Mouse (Mus musculus) ovary, postnatal 10 days (tissue): ENCODE measurements around the gene Myadml2.

Experiments used
- DNase-seq: peaks from one replicate; pipeline ENCODE4 v3.0.0; 2022; ENCODE audit warnings: low spot score

Gene Myadml2

DNA sequence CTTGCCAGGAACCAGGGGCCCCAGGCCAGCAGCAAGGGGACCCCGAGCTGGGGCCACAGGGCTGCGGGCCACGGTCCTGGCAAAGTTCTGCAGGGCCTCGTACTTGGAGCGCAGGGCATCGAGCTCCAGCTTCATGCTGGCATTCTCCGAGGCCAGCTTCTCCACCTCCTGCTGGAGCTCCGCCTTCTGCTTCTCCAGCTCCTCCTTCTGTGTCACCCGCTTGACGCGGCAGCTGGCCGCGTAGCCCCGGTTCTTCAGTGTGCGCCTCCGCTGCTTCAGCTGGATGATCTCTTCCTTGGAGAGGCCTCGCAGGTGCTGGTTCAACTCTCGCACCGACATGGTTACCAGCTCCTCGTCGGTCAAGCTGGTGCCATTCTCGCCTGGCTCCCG is 18.6 kb downstream of the Myadml2 start:
- no peak for DNase-seq

GRCm38 (mm10) chr11:120628601-120629340 is 19.2 kb downstream of the Myadml2 start:
- DNase-seq = no peak

GRCm38 (mm10) chr11:120627468-120628300 is 20.3 kb downstream of the Myadml2 start:
- no peak for DNase-seq

DNA sequence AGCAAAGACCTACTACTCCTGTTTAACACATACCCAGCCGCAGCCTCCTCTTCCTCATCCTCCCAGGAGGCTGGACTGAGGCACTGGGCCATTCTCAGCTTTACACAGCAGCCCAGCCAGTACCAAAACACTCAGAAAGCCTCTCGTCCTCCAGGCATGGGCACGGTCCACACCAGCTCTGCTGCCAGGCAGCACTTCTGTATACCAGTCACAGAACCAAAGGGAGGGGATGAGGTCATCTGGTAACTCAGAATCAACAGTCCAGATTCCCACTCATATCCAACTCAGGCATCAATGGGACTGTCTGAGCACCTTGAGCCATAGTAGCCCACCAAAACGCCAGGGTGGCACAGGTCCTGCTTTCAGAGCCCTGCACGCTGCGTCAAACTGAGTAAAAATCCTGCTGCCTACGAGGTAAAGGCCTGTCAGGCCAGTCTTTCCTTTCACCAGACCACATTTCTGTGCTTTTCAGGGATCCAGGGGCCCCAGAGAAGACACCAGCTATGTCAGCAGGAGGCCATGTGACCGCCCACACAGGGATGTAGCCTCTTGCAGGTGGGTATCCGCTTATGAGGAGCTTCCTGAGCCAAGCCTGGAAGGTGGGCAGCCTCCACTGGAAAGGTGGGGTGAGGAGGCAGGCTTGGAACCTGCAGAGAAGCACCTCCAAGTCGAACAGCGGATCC is 21.0 kb downstream of the Myadml2 start:
- no peak for DNase-seq

- no peak for DNase-seq
Measured at GRCm38 (mm10) chr11:120625152-120625775, 22.7 kb downstream of the Myadml2 start, which contains the start of gene Sirt7. Gene Sirt7, minus strand, starts transcription at chr11:120625240.

DNA sequence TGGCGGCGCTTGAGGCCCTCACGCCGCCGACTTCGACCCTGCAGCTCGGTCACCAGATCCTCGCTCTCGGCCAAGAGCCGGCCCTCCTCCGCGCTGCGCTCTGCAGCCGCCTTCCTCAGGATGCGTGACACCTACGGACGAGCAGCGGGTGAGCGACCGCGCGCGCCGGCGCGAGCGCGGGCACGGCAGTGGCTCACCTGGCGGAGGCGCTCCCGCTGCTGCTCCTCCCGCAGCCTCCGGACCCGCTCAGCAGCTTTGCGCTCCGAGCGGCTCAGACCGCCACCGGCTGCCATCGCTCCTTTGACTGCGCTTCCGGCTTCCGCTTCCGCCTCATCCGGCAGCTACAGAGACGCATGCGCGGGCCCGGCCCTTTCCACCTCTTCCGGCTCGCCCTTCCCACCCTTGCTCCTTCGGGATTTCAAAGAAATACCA is 23.3 kb downstream of the Myadml2 start:
- DNase-seq = no peak

- DNase-seq = no peak
Measured at GRCm38 (mm10) chr11:120623961-120624679, 23.8 kb downstream of the Myadml2 start.

GRCm38 (mm10) chr11:120622805-120623204 is 25.2 kb downstream of the Myadml2 start:
- no peak for DNase-seq

GRCm38 (mm10) chr11:120620195-120620594 is 27.8 kb downstream of the Myadml2 start:
- no peak for DNase-seq

DNA sequence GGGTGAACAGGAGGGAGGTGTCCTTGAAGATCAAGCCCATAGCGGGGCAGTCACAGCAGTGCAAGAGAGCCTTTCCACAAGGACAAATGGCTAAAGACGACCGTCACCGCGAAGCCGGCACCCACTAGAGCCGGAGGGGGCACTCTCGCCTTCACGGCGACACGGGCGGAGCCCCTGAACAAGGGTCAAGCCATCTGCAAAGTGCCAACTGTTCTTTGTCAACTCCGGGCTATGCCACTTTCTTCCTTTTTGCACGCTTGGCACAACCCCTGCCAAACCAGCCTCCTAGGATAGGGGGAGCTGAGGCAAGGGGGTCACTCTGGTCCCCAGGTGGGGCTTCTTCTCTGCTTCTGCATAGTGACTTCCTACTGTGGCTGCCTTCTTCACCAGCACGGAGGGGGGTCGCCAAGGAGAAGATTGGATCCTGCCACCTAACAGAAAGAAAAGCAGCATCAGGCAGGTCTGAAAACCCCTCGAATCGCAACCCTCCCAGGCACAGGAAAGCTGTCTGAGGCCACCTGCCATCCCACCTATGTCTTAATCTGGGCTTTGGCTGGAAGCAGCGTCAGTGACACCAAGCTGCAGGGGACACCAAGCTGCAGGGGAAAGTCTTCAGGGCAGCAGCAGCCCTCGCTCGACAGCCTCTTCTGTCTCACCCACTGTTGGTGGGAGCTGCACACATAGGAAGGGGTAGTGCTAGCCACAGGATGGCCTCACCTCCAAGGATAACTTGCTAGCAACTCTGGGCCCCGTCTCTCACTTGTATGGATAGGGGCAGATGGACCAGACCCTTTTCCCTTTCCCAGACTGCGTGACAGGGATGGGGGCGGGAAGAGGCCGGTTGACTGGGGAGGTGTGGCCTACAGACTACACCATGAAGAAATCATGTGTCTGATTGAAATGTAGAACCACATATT is 29.1 kb downstream of the Myadml2 start:
- DNase-seq = no peak

DNA sequence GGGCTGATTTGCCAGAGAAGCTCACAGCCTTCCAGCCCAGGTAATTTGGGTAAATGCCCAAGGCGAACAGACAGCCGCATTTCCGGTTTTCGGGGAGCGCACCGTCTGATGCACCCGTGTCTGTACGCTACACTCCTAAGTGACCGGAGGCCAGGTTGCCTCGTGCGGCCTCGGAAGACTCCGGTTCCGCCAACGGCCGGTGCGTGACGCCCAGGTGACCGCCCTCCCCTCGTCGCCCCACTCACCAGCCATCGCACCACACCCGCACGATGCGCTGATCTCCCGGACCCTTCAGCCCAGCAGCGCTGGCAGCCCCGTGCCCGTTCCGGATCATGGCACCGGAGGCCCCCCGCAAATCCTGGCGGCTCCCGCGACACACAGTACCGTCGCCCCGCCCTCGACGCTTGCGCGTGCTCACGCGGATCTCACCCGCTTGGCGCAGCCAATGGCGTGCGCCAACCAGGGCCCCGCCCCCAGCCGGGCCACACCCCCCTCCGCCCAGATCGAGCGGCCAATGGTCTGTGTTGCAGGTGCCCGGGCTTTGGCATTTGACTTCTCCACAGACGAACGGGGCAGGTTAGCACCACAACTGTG is 30.3 kb downstream of the Myadml2 start, which contains the start of gene Pcyt2:
Gene Pcyt2 (minus strand): TSS at position 418 of the 594 bp plus-strand sequence.
- peak; percentile 53 for DNase-seq

DNA sequence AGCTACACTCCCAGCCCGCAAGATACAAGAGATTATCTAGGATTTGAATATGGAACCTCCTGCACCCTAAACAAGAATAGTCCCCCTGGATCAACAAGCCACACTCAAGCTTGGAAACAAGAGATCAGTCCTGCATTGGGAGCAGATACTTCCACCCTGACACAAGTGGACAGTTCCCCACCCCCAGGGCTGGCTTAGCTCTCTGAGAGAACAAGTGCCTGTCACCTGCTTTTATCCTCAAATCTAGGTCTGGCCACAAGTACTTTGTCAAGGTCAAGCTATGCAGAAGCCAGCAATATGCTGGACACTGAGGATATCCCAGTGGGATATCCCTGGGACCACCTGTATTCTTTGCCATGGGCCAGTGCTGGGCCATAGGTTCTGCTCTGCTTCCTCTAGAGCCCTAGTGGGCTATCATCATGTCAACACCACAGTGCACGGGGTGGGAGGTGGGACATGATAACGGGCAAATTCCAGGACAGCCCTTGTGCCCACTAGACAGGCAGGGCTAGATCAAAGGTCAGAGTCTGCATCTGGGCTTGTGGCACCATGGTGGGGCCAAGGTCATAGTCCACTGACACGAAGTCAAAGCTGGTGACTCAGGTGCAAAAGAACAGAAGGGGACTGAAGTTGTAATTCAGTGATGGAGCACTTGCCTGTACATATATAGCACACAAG is 31.2 kb downstream of the Myadml2 start:
- DNase-seq = no peak

- DNase-seq = no peak
Measured at GRCm38 (mm10) chr11:120615606-120616203, 32.3 kb downstream of the Myadml2 start.

DNA sequence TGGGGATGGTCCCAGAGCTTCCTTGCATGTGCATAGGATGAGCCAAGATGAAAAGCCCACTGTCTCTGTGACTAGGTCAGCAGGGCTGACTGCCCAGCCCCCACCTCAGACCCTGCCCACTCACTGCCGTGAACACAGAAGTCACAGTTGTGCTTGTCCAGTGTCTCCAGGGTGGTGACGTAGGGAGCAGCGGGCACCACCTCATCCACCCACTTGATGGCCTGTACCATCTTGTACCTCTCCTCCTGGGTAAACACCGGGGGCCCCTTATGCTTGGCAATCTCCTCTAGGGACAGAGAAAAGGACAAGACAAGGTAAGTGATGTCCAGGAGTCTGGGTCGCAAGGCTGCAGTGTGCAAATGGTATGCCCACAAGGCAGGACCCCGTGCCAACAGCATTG is 32.8 kb downstream of the Myadml2 start:
- no peak for DNase-seq

GRCm38 (mm10) chr11:120613976-120614375 is 34.0 kb downstream of the Myadml2 start:
- no peak for DNase-seq

DNA sequence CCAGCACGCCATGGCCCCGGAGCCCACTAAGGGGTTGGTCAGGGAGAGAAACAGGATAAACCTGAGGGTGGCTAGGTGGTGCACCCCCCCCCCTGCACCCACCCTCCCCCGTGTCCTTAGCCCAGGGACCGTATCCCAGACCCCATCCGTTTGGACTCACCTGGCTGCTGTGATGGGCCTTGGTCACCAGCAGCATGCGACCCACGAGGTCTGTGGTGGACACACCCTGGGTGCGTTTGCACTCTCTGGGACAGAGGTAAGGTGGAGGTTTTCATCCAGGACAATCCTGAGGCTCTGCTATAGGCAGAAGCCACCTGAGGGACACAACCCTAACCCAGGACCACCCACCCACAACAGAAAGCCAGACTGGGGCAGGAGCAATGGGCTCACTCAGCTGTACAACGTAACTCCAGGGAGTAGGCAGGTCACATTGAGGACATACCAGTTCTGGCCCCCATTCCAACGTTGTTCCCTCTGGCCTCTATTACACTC is 34.4 kb downstream of the Myadml2 start:
- no peak for DNase-seq

GRCm38 (mm10) chr11:120612763-120613162 is 35.2 kb downstream of the Myadml2 start:
- DNase-seq = no peak

DNA sequence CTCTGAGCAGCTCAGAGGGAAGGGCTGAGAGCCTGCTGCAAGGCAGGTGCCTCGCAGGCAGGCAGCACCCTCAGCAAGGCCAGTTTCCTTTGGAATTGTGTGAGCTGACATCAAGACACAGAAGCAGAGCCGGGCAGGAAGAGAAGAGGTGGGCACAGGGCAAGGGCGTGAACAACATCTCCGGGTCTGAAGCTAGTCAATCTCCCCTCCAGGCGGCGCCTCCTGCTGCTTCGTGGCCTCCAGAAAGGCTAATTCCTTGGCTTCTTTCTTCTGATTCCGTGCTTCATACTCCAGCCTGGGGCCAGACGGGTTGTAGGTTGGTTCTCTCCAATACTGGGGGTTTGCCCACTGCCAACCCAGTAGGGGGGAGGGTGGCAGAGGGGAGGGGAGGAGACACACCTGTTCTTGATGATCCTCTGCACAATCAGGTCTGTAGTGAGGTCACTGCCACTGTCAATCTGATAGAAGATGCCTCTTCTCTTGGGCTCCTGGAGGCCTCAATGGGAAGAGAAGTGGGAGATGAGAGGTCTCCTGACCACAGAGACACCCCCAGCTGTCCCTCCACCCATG is 37.4 kb downstream of the Myadml2 start:
- no peak for DNase-seq
